Mouse (Mus musculus): ENCODE measurements around the gene Disp1. TPM values are rescaled to one million over a fixed set of nuclear protein-coding genes. Genes with fewer than 3 reads are reported as not detected.

Disp1 gene
- polyA plus RNA-seq, 1 experiment: 5.2 TPM

DNA sequence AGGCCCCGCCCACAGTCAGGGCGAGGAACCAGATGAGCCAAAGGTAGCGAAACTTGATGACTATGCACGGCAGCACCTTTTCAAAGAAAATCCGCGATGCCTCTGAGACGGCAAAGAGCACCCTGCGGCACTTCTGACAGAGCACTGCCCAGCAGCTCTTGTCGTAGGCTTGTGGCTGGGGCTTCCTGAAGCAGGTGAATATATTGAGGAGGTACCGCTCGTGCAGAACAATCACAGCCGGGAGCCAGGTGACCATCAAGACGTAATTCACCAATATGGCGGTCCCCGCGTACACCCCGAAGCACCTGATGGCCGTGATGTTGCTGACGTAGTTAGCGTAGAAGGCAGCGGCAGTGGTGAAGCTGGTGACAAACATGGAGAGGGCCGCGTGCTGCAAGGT lies 132.7 kb downstream of the Disp1 start:
- no peak for DNase-seq (ENCODE audit: low spot score)

DNA sequence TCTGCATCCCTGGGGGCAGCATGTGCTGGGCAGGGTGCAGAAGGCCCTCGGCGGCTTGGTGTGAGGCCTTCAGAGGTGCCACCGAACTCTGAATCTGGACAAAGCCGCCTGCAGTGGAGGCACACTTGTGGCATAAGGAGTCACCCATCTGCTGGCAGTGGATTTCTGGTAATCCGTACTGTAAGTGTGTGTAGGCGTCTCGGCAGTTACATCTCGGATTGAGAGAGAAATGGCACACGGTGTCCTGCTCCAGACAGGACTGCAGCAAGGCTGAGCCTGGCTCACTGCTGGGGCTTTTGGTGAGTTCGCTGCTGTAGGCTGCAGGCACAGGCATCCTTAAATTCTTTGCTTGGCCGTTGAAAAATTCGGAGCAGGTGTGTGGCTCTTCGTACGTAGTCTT lies 134.5 kb downstream of the Disp1 start:
- DNase-seq (ENCODE audit: low spot score): no peak

DNA sequence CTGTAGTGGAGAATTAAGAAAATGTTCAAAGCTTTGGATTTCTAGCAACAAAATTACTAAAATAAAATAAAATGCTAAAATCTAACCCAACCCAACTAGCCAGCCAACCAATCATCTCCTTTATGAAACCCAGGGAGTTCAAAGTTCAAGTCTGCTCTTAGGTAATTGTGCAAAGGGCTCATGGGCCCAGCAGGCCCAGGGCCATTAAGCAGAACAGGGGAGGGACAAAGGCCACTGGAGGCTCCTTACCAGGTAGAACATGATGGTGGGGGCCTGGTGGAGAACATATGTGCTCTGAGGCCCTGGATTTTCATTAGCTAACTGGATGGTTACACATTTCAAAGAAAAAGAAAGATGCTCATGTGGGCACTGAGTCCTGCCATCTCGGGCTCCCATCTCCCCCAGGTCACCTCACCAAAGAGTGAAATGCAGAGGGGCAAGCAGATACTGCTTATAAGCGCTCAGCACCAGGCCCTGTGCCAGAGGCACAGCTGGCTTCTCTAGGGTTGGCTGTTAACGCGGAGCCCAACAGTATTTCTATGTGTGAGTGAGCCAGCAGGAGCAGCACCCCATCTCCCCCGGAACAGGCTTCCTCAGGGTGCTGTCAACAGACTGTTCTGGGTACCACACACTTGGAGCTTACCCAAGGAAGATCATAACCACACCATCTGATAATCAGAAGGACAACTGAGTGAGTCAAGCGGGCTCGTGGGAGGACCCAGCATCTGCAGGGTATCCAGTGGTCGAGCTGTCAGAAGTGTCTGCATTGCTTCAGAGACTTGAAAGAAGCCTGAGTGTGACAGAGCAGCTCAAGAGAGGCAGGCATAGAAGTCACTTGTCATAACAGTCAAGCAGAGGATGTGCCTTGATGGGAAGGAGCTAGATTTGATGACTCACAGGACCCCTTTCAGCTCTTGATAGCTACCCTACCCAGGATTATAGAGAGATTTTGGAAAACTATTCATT lies 137.0 kb downstream of the Disp1 start:
- DNase-seq (ENCODE audit: low spot score): no peak

DNA sequence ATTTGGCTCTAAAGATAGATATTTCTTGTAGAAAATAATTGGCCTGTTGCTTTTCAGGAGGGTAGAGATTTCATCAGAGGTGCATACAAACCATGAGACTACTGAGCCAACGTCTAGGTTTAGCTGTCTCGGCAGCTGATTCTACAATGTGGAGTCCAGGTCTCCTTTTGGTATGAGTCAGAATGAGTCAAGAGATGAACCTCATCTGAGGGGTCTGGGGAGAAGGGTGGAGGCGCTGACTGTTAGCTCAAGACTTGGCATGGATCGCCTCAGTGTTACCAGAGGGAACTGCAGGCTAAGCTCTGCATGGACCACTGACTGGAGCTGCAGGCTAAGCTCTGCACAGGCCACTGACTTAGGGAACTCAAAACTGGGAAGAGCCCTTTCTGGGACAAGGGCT lies 138.9 kb downstream of the Disp1 start:
- DNase-seq (ENCODE audit: low spot score): no peak

DNA sequence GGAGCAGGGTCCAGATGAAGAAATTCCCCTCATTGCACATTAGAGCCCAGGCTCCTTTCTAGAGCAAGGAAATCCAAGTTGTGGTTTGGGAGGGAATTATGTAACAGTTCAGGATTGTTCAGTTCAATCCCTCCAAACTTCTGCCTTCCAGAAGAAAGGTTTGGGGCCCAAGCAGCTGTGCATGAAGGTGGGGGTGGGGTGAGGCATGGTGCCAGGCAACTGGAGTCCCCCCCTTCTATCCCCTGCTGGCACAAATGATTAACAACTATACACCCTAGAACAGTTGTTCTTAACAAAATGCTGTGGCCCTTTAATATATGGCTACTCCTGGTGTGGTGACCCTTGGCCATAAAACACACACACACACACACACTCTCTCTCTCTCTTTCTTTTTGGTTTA lies 140.2 kb downstream of the Disp1 start:
- DNase-seq (ENCODE audit: low spot score): no peak

DNA sequence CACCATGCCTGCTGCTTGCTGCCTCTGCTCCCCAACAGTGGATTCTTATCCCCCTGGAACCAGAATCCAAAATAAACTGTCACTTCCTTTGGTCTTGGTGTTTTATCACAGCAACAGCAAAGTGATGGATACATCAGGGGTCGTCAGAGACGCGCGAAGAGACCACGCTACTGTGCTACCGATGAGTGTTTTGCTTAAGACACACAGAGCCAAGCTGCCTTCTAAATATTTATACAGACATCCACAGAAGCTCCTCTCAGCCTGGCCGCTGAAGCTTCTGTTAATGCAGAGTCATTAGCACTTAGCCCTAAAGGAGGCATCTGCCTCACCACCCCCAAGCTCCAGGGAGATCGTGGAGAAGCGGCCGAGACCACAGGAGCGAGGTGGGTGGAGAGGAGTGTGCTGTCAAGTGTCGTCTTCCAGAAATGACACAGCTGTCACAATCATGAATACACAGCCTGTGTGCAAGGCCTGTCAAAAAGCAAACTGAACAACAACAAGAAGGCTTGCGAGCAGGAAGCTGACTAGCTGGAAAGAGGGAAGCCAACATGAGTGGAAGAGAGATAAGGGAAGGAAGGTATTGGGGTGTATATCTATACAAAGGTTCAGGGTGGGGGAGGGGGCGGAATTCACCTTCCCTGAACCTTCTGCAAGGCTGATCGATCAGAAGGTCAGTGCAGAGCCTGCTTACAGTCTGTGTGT lies 146.1 kb downstream of the Disp1 start:
- DNase-seq (ENCODE audit: low spot score): no peak

DNA sequence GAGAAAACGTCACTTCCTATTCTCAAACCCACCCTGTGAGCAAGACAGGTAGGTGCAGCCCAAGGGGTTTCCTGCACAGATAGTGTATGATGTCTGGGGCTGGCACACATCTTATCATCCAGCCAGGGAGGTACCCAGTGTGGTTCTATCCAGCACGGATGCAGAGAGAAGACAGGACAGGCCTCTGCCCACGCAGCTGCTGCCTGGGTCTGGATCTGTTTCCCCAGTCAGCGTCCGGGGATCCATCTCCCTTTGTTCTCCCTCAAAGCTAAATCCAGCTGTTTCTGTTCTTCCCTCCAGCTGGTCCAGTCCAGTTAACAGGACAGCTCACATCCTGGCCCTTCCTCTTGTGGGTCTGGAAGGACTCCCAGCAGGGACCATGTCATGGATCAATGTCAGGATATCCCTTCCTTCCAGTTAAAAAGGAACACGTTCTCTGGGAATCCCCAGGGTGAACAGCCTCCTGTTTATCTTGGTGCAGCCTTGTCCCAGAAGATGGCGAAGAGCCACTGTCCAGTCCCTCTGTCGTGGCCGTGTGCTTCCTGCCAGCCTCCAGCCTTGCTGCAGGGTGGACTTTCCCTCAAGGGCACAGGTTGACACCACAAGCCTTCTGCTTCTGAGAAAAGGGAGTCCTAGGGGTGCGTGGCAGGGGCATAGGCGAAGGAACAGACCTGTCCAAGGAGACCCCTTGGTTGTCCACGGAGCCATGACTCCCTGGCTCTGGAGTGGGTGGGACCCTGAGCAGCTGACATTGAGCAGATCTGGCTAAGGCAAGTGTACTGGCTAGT lies 148.9 kb downstream of the Disp1 start:
- DNase-seq (ENCODE audit: low spot score): no peak

DNA sequence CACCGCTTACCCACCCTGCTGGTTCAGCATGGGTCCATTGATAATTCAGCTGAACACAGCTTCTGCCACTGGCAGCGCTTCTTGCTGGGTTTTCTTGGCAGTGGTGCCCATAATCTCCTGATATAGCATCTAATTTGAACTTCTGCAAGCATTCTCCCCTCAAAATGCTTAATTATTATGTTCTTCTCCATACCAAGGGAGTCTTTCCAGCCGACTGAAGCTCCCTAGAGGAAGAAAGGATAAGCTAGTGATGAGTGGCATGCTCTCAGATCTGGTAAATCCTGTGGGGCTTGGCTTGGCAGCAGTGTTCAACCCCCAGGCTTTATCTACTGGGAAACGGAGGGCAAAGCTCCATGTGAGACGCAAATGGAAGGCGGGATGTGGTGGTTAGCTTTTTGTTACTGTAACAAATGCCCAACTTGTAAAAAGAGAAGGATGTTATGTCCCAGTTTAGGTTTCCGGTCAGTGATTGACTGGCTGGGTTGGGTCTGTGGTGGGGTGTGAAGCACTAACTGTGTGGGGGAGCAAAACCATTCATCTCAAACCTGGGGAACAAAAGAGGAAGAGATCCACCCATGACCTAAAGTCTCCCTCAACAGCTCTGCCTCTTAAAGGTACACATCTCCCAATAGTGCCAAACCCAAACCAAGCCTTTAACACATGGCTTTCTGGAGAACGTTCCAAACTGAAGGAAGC lies 151.2 kb downstream of the Disp1 start:
- DNase-seq (ENCODE audit: low spot score): no peak

DNA sequence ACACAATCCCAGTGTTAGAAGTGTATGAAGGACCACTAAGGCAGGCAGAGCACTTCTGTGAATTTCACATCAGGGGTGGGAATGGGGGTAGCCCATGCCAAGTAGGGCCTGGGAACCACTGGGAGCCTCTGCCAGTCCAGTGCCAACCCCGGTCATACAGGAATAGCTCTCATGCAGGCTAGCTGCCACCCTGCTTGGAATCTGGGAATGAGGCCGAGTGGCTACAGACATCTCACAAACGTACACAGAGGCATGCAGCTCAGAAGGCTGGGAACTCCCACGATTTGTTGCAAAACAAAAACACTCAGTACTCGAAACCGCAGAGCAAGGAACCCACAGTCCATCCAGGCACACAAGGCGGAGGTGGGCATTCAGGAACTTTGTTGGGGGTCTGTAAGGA lies 153.5 kb downstream of the Disp1 start:
- DNase-seq (ENCODE audit: low spot score): no peak

DNA sequence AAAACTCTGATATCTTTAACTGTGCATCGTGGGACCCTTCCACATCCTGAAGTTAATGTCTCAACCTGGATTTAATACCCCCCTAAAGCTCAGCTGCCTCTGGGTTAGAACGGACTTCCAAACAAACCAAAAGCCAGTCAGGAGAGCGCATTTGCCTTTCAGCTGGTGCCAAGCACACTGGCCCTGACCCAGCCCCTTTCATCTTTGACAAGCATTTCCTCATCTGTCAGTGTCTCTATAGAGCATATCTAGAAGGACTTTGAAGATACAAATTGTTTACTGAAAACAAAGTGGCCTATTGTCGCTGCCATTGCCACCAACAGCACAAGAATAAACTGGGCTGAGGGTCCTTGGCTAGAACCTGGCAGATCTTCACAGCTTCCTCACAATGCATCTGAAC lies 154.3 kb downstream of the Disp1 start:
- DNase-seq (ENCODE audit: low spot score): no peak

DNA sequence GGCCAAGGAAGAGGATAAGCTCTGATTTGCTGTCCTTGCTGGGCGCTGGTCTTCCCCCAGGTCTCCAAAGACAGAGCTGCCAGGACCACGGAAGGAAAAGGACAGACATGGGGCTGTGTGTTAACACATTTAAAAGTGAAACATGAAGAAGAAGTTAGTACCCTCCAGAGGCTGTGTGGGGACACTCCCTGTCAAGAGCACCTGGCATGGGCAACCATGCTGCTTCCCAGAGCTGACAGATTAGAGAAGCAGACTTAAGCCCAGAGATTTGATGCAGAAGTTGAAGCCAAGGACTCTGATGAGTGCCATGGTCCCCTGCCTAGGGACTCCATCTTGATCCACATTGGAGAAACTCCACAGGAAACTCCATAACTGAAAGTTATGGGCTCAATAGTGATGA lies 160.7 kb downstream of the Disp1 start:
- DNase-seq (ENCODE audit: low spot score): no peak

DNA sequence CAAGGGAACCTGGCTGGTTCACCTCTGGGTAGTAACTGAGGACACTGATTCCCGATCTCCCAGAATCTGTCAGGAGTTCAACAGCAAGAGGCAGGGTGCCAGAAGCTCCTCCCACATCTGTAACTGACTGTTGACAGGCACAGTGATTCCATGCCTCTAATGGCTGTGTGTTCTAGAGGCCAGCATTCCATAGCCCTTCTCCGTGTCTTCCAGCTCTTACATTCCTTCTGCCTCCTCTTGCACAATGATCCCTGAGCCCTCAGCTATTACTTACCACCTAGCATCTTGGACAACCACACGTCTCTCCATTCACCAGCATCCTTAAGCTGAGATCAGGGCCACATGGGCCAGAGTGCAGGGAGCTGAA lies 165.1 kb downstream of the Disp1 start:
- no peak for DNase-seq (ENCODE audit: low spot score)

DNA sequence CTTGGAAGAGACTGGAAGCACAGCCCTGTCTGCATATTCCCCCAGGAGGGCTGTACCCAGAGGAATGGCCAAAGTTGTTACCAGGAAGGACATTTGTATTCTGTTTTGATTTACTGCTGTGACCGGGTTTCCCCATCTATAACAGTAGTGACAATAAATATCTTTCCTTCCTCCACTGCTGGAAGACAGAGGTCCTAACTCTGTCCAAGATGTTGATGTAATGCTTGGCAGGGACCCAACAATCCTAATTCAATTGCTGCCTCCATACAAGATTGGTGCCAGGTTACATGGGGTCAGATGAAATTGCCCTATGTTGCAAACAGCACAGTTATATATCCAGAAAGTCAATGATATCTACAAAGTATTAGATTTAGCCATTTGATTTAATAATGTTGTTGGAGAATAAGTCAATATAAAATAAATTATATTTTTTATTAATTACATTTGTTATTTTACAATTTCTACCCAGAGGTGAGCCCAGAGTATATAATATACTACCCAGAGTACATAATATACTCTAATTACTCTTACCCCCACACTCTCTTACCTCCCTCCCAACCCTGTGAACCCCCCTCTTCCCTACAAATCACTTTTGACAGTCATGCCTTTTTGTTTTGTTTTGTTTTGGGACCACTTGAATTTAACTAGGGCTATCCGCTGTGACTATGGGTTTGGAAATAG lies 165.6 kb downstream of the Disp1 start:
- DNase-seq (ENCODE audit: low spot score): no peak

DNA sequence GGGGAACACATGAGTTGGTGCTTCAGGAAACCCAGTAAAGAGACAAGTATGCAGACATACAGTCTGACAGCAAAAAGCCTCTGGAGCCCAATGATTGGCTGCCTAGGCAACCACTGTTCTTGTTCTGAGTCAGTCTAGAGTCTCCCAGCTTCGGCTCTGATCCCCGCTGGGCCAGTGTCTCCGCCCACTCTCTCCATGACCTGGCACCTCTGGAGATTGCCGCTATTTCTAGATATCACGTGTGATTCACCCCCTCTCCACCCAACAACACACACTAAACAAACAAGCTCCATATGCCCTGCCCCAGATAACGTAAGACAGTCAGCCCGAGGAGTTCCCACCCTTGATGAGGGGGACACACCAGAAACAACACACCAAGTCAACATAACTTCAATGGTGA lies 168.7 kb downstream of the Disp1 start:
- no peak for DNase-seq (ENCODE audit: low spot score)

DNA sequence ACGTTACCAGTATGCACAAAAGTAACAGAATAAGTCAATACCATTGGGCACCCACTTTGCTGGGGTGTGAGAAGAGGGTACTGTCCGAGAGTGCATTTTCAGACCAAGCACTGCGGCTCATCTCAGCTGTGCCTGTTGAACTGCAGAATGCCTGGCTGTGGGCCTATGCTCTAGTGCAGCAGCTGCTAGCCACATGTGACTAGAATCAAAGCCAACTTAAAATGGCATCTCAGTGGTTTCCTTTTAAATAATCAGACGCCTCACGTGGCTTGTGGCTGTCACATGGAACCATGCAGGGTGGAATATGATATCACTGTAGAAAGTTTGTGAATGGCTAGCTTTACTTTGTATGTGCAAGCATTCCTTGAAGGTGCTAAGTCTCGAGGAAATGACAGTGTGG lies 172.0 kb downstream of the Disp1 start:
- DNase-seq (ENCODE audit: low spot score): no peak

DNA sequence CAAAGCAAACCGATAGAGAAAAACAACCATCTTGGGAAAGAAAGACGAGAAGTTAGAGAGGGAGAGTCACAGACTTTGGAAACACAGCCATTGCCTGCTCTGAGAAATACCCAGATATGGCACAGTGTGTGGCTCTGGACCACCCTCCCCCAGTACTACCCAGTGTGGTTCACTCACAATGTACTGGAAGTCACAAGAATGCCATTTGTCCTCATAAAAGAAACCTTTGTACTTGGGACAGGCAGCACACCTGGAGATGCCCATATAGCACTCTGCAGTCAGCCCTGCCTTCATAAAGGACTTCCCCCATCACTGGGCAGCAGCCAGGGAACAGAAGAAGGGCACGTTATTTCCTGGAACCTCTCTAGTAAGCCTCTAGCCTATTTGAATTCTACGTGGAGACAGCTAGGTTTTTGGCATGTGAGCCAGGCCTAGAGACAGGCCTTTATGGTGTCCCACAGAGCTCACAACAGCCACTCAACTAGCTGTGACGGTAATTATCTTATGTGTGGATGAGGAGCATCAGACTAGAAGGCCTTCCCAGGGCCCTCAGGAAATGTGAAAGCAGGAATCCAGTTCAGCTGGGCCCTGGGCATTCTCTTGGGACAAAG lies 173.3 kb downstream of the Disp1 start:
- no peak for DNase-seq (ENCODE audit: low spot score)

DNA sequence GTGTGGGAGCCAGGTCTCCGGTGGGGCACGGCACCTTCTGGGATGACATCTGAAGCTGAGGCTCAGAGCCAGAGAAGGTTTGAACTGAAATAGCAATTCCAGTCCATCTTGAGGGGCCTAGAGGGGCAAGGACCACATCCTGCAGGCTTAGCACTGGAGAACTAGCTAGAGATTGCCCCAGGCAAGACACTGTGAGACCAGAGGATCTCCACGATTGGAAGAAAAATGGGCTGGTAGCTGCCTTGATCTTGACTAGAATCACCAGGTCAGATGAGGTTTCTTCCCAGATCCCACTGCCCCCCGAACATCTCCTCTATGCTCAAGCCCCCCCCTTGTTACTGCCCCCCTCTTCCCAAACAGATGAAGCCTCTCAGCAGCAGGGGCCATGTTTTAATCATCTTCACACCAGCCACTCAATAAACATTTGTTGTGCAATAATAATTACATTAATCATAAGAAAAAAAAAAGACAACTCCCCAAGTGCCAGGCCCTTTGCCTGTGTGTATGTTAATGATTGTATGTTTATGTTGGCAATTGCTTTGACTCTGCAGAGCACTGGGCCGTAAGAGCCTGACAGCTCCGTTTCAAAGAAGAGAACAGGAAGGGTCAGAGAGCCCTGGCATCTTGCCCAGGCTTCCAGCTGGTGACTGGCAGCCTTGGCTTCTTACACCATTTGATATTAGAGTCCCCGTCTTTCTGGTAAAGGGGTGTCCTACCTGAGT lies 174.0 kb downstream of the Disp1 start:
- no peak for DNase-seq (ENCODE audit: low spot score)

DNA sequence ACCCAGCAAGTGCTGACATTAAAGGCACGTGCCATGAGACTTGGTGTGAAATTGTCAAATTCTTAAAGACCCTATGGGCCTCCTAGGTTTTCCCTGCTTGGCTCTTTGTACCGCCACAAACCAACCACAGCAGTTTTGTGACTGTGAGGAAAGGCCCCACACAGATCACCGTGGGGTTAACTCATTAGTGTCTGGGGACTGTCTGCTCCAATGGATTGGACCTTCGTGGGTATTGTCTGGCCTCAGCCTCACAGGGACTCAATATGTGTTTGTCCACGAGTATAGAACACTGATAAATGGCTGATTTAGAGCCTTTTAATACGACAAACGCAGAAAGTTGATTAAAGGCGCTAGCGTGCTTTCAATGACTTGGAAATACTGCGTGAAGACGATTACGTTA lies 175.2 kb downstream of the Disp1 start:
- no peak for DNase-seq (ENCODE audit: low spot score)

DNA sequence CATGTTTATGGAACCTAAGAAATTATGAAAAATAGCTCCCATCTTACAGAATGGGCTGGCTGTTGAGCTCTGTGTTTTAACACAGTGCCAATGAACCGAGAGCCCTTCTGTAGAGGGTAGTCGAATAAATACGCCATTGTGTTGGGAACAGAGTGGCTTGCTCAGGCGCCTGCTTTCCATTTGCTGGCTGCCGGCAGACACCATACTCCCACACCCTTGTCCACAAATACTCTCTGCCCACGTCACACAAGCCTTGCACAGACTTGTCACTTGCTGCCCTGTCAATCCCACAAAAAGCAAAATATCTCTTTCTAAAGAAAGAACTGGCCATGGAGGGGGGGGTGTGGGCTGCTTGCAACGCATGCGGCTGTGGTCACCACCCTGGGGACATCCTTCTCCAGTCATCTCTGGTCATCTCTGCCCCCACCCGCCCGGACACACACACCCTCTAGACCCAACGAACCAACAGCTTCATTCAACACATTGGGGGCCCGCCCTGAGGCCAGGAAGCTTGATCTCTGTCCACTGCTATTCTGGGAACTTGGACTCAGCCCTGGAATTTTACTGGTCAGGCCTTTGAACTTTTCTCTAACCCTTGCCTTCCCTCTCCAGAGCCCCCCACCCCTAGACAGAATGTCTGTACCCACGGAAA lies 178.0 kb downstream of the Disp1 start:
- no peak for DNase-seq (ENCODE audit: low spot score)

DNA sequence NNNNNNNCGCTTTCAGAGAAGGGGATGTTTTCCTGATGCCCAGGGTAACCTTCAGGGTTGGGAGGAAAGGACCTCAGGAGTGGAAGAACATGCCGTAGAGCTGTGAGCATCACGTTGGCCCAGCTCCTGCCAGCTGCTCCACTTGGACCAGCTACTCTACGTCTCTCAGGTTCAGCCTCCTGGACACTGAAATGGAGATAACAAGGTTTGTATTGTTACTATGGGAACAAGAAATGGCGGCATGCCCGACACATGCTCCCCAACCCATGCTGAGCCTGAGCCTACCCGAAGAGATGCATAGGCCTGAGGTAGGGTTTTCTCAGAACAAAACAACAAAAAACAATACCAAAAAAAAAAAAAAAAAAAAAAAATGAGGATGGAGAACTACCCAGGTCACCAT lies 179.6 kb downstream of the Disp1 start:
- no peak for DNase-seq (ENCODE audit: low spot score)

All from urinary bladder, adult 2 months (tissue).